Mouse (Mus musculus): ENCODE results near the gene Plscr3.

The Plscr3 gene

DNA sequence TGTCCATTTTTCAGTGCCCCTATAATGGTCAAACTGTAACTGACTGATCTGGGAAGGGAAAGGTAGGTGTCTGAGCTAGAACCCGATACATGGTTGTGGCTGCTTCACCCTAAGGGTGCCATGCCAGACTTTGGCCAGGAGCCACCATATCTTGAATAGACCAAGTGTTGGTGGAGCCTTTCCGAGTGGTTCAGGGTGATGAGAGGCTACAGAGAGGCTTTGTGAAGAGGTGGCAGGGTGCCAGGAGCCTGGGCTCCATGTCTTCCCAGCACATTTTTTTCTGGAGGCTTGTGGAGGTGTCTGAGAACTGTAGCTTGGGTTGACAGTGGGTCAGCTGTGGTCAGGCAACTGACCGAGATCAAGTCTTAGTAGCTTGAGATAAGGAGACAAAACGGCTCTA lies 45.3 kb downstream of the Plscr3 start:
- DNase-seq (ENCODE audit: low read depth, low spot score), result no peak

DNA sequence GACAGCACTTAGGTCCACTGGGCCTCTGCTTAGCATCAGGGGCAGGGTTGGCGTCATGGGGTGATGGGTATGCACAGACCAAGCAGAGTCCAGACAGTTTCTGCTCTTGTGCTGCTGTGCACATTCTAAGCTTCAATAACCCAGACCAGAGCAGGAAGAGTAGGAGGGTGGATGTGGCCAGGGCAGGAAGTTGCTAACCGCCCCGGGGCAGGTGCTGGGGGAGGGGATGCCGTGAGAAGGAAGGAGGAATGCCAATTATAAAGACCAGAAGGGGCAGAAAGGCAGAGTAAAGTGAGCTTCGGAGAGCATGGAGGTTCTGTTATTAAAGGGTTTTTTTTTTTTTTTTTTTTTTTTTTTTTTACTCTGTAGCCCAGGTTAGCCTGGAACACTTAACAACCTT lies 48.5 kb downstream of the Plscr3 start:
- DNase-seq (ENCODE audit: low read depth, low spot score), result no peak

DNA sequence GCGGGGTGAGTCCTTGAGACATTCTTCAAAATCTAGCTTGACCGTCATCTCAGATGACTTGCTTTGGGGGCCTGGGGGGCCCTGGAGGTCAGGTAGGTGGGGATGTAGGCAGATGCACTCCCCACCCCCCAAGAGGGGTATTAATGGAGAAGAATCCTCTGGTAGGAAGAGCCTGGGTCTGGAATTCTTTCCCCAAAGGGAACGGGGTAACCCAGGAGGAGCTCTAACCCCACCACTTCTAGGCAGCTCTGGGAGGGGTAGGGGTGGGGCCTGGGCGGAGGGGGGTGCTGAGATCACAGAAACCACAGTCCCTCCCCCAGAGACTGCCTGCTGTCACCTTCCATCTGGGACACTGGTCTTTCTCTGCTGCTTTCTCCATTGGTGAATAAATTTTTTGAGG lies 49.1 kb downstream of the Plscr3 start, which contains the start of gene Acap1:
TSS of gene Acap1 (minus strand) at position 249 of the 400 bp plus-strand sequence.
- no peak for DNase-seq (ENCODE audit: low read depth, low spot score)

DNA sequence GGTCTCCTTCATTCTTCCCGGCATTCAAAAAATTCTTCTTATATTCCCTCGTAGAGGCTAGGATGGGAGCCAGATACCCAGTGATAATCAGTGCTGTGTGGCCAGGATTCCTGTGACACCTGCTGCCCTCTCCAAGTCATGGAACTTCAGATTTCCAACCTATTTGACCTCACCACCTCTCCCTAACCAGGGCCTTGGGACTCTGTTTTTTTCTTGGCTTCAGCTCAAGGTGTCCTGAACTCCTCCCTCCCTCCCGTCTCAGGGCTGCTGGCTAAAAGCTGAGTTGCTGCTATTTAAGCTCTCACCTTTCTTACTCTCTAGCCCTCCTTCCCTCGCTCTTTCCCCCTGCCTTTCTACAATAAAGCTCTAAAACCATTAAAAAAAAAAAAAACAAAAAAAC lies 53.7 kb downstream of the Plscr3 start:
- DNase-seq (ENCODE audit: low read depth, low spot score), result no peak

DNA sequence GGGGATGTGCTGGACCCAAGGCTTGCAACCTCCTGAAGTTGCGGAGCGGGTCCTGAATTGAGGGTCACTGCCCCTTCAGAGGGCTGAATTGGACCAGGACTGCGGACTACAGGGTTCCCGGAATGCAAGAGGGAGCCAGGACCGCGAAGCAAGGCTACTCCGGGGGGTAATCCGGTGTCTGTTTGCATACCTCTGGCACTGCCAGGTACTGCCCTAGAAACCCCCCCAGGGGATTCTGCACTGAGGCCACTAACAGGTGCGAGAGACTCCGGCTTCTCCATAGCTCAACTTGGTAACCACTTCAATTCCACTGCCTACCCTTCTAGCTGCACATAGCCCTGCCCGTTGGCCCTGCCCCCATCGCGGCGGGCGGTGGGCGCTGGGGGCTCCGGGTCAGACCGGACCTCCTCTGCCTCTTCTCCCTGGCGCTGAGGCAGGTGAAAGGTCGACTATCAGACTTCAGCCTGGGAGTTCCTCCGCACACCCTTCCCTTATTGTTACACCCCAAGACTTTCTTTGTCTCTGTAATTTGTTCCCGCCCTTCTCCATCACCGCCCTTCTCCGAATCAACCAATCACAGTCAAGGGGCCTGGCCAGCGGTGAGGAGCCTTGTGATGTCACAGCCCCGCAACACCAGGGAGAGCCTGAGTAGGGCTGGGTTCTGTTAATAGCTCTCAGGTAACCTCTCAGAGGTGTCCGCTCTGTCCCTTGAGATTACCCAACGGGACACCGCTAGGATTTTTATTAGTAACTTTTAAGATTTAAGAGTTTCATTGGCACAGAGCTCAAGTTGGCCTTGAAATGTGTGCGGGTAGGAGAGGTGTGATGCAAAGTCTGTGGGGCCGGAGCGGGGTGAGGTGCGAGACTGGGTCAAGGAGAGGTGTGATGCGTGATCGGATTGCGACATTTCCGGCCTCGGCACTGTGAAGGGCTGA lies 54.6 kb downstream of the Plscr3 start, which contains the start of the genes 2810408A11Rik and Neurl4:
TSS of gene 2810408A11Rik (minus strand) at position 517 of the 935 bp plus-strand sequence.
TSS of gene Neurl4 (plus strand) at position 602 of the 935 bp plus-strand sequence.
- peak; percentile 97 for DNase-seq (ENCODE audit: low read depth, low spot score)

DNA sequence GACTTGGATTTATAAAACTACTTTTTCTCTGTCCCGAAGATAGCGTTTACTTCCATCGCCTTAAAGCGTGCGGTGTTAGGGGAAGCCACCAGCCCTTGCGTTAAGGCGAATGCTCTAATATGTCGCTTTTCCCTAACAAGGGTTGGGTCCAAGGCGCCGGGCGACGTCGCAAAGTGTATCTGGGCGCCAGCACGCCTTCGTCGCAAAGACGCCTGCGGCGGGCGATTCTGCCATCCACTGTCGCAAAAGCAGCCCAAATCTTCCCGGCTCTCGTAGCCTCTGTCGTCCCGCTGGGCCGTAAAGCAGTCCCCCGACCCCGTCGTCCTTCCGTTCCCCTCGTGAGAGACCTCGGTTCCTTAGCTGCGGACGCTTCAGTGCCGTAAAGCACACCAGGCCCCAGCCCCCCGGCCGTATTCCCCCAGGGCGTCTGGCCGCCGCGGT lies 55.2 kb downstream of the Plscr3 start:
- peak; percentile 99 for DNase-seq (ENCODE audit: low read depth, low spot score)

Measured in mesoderm, embryonic 11.5 days (tissue).